Mouse (Mus musculus) lung, adult 2 months (tissue): ENCODE data around the gene Ryr1.

Experiments
- CTCF ChIP-seq: fragments of 200-500 bp; IDR thresholded peaks from 2 replicates; pipeline ENCODE4 v1.5.1; 2011; ENCODE audit warnings: mild to moderate bottlenecking, low read length, control low read depth; ENCODE audit not compliant: insufficient read depth
- POLR2A ChIP-seq: fragments of 200-500 bp; IDR thresholded peaks from 2 replicates; pipeline ENCODE4 v1.6.1; 2011; ENCODE audit warnings: low read depth, mild to moderate bottlenecking, control low read depth, low read length, borderline replicate concordance; ENCODE audit errors: extremely low read depth

- TF ChIP-seq POLR2A (no peak), CTCF (peak; percentile 11; the same call in 1 of the 2 replicates)
These were observed 74.2 kb downstream of the Ryr1 start for GRCm38 (mm10) chr7:29050797-29051196.
